Comparison of ENCODE assay signal across 11 mouse cellular contexts in genomic region chr11:69251135-69251842, GRCm38 (mm10). TPM values are rescaled to one million over a fixed set of nuclear protein-coding genes. Genes with fewer than 3 reads are reported as not detected.
DNase-seq lines count a peak whose midpoint lies in the region; ATAC-seq and TF ChIP-seq lines count a peak whose summit lies in the region.
"Had no signal": no experiment of that assay in that cellular context is flagged by ENCODE, and none has a peak within 500 bp of the region (broad histone marks: within the 10 kb centered on the region; RNA-seq: fewer than 3 reads in every experiment).

No protein-coding gene starts in this region.

- TF ChIP-seq POLR2A in cerebellum, adult 2 months (IDR thresholded peaks at IDR 0.05; ENCODE audit: borderline replicate concordance, insufficient read depth, low read length): no peak

- H3K9ac ChIP-seq in lung, embryonic 14.5 days: no peak overlapping the region
- H3K9ac ChIP-seq in midbrain, embryonic 14.5 days (replicated peaks; ENCODE audit: low read length): no peak overlapping the region
- H3K9ac ChIP-seq: liver, embryonic 13.5 days had no signal

- no peak overlapping the region for H3K4me2 ChIP-seq in lung, embryonic 14.5 days
- H3K4me2 ChIP-seq in midbrain, embryonic 14.5 days (ENCODE audit: low read length): no peak overlapping the region
- H3K4me2 ChIP-seq: liver, embryonic 13.5 days had no signal

- no peaks in the 10 kb centered on the region for H3K4me1 ChIP-seq in cerebellum, adult 2 months (ENCODE audit: control insufficient read depth, insufficient read depth, low read length)
- H3K4me1 ChIP-seq in lung, embryonic 14.5 days (ENCODE audit: insufficient read depth): no peaks in the 10 kb centered on the region
- H3K4me1 ChIP-seq in midbrain, embryonic 14.5 days (ENCODE audit: control insufficient read depth, insufficient read depth, low read length): no peaks in the 10 kb centered on the region
- H3K4me1 ChIP-seq: liver, embryonic 13.5 days had no signal

- no peak for DNase-seq in cerebellum, adult 2 months
- no peak for DNase-seq in cerebellum, adult 18-20 months
- DNase-seq in lung, embryonic 14.5 days: peak; percentile 57
- DNase-seq in lung, postnatal 10 days: no peak
- peak; percentile 27 to 31 for DNase-seq in thymus, postnatal 36 days
- DNase-seq in adipocyte (ENCODE audit: low spot score): no peak
- no peak for DNase-seq in midbrain, embryonic 14.5 days
- DNase-seq: kidney, postnatal 10 days; liver, embryonic 13.5 days; retina, postnatal 1 day had no signal

- WGBS in cerebellum, adult 2 months: 66% methylated on average over 14 of the region's 14 CpGs
- 56% methylated on average over 14 of the region's 14 CpGs for WGBS in lung, embryonic 14.5 days
- 65% methylated on average over 14 of the region's 14 CpGs for WGBS in midbrain, embryonic 14.5 days

- no peak overlapping the region for H3K4me3 ChIP-seq in cerebellum, adult 2 months (replicated peaks; ENCODE audit: insufficient read depth, low read depth, low read length)
- no peak overlapping the region for H3K4me3 ChIP-seq in lung, embryonic 14.5 days (ENCODE audit: low read depth, low read length)
- no peak overlapping the region for H3K4me3 ChIP-seq in midbrain, embryonic 14.5 days (replicated peaks; ENCODE audit: low read depth, low read length)
- H3K4me3 ChIP-seq: liver, embryonic 13.5 days had no signal

- ATAC-seq in lung, embryonic 14.5 days (ENCODE audit: insufficient read depth): no peak
- 0 out of 2 replicates have a peak, but pooled peaks have one; percentile 46 for ATAC-seq in erythroblast, adult 5-6 weeks (replicated peaks; ENCODE audit: low FRiP score, poor library complexity, severe bottlenecking)
- no peak for ATAC-seq in midbrain, embryonic 14.5 days (ENCODE audit: low FRiP score, low TSS enrichment)

- no peaks in the 10 kb centered on the region for H3K27me3 ChIP-seq in cerebellum, adult 2 months (ENCODE audit: control insufficient read depth, insufficient read depth, low read length)
- H3K27me3 ChIP-seq in lung, embryonic 14.5 days (ENCODE audit: insufficient read depth, low read length): no peaks in the 10 kb centered on the region
- H3K27me3 ChIP-seq in midbrain, embryonic 14.5 days (ENCODE audit: control insufficient read depth, insufficient read depth, low read length): no peaks in the 10 kb centered on the region

- peak; percentile 35; the same call in 1 of the 2 replicates for TF ChIP-seq CTCF in cerebellum, adult 2 months (IDR thresholded peaks at IDR 0.05; ENCODE audit: borderline replicate concordance, insufficient read depth, low read depth, low read length)
- TF ChIP-seq CTCF in lung, embryonic 14.5 days (IDR thresholded peaks at IDR 0.05; ENCODE audit: low read depth): peak; percentile 54

- no peaks in the 10 kb centered on the region for H3K9me3 ChIP-seq in lung, embryonic 14.5 days (ENCODE audit: low read depth, low read length)
- no peaks in the 10 kb centered on the region for H3K9me3 ChIP-seq in midbrain, embryonic 14.5 days (ENCODE audit: control insufficient read depth, low read length)
- H3K9me3 ChIP-seq: liver, embryonic 13.5 days had no signal

- no peak overlapping the region for H3K27ac ChIP-seq in cerebellum, adult 2 months (ENCODE audit: insufficient read depth, low read length)
- no peak overlapping the region for H3K27ac ChIP-seq in lung, embryonic 14.5 days (ENCODE audit: low read depth)
- H3K27ac ChIP-seq in midbrain, embryonic 14.5 days (replicated peaks; ENCODE audit: low read depth, low read length): no peak overlapping the region
- H3K27ac ChIP-seq: liver, embryonic 13.5 days had no signal

- no peaks in the 10 kb centered on the region for H3K36me3 ChIP-seq in lung, embryonic 14.5 days (ENCODE audit: insufficient read depth)
- no peaks in the 10 kb centered on the region for H3K36me3 ChIP-seq in midbrain, embryonic 14.5 days (ENCODE audit: control insufficient read depth, insufficient read depth, low read length)
- H3K36me3 ChIP-seq: liver, embryonic 13.5 days had no signal

RNA-seq across cellular contexts. Expression of gene Gucy2e, which starts 14.5 kb away (rescaled TPM):
- polyA plus RNA-seq in cerebellum, adult 2 months (2012; rRNA removed): 1.4 and 1.8 TPM in 2 replicates
- polyA plus RNA-seq in lung, embryonic 14.5 days (2014; fragmentation: Nextera tagmentation; extraction: Ambion mirVana): not detected in 2 replicates
- not detected in 2 replicates for total RNA-seq in erythroblast, adult 5-6 weeks (2015; ENCODE audit: low replicate concordance)
- total RNA-seq in erythroblast, adult 5-6 weeks (2017; ENCODE audit: low replicate concordance): under 0.01 TPM in 1 of 2 replicates, not detected in the other
- polyA plus RNA-seq in midbrain, embryonic 14.5 days (2014; fragmentation: Nextera tagmentation; extraction: Ambion mirVana): 0.37 and 0.49 TPM in 2 replicates
- polyA plus RNA-seq: liver, embryonic 13.5 days had no signal

RNA-seq across cellular contexts. Expression of gene Alox8, which starts 53.6 kb away (rescaled TPM):
- polyA plus RNA-seq in cerebellum, adult 2 months (2012; rRNA removed): 5.2 and 5.5 TPM in 2 replicates
- not detected in 2 replicates for polyA plus RNA-seq in lung, embryonic 14.5 days (2014; fragmentation: Nextera tagmentation; extraction: Ambion mirVana)
- not detected in 2 replicates for total RNA-seq in erythroblast, adult 5-6 weeks (2015; ENCODE audit: low replicate concordance)
- total RNA-seq in erythroblast, adult 5-6 weeks (2017; ENCODE audit: low replicate concordance): 0.34 TPM in 1 of 2 replicates, not detected in the other
- 0.17 and 0.26 TPM in 2 replicates for polyA plus RNA-seq in midbrain, embryonic 14.5 days (2014; fragmentation: Nextera tagmentation; extraction: Ambion mirVana)
- polyA plus RNA-seq: liver, embryonic 13.5 days had no signal

Comparison
In these comparisons a context has a peak if more than half of its experiments do, and no peak if none do; other contexts are left out.
1. DNase-seq: peak in lung, embryonic 14.5 days (single experiment) and thymus, postnatal 36 days (2 of 2); none in cerebellum, adult 2 months (0 of 2), cerebellum, adult 18-20 months (0 of 2), lung, postnatal 10 days (single experiment), adipocyte (single experiment) and midbrain, embryonic 14.5 days (single experiment).